Mouse (Mus musculus) thymus, adult 2 months (tissue): Measurements from ENCODE around the gene Idi2. TPM values are rescaled to one million over a fixed set of nuclear protein-coding genes. Genes with fewer than 3 reads are reported as not detected.
"Not testable (repeated sequence)": the region's sequence is repeated elsewhere in the genome, so short reads cannot be mapped to it uniquely, and the experiment has no call there.

Source experiments
- DNase-seq: peaks from one replicate; pipeline ENCODE4 v3.0.0; 2021
- H3K27ac ChIP-seq: fragments of 200-500 bp; 2 replicates; pipeline ENCODE4 v1.5.1; 2012; ENCODE audit warnings: low read length, control low read depth; ENCODE audit not compliant: control insufficient read depth, insufficient read depth
- H3K27me3 ChIP-seq: fragments of 200-500 bp; 2 replicates; pipeline ENCODE4 v1.6.1; 2012; ENCODE audit warnings: mild to moderate bottlenecking, low read length, moderate library complexity, mixed read lengths; ENCODE audit not compliant: control insufficient read depth, insufficient read depth
- H3K36me3 ChIP-seq: fragments of 200-500 bp; 2 replicates; pipeline ENCODE4 v1.6.1; 2012; ENCODE audit warnings: mild to moderate bottlenecking, low read length, moderate library complexity; ENCODE audit not compliant: control insufficient read depth, insufficient read depth
- H3K4me1 ChIP-seq: fragments of 200-500 bp; replicated peaks from 2 replicates; pipeline ENCODE4 v1.6.1; 2012; ENCODE audit warnings: low read length; ENCODE audit not compliant: control insufficient read depth, insufficient read depth
- H3K4me3 ChIP-seq: fragments of 200-500 bp; 2 replicates; pipeline ENCODE4 v1.5.1; 2012; ENCODE audit warnings: mild to moderate bottlenecking, low read length, control low read depth, moderate library complexity; ENCODE audit not compliant: control insufficient read depth, insufficient read depth
- CTCF ChIP-seq: fragments of 200-500 bp; IDR thresholded peaks from 2 replicates; pipeline ENCODE4 v1.5.1; 2012; ENCODE audit warnings: mild to moderate bottlenecking, control low read depth, low read length, moderate library complexity, borderline replicate concordance; ENCODE audit not compliant: control insufficient read depth, poor library complexity, insufficient read depth; ENCODE audit errors: extremely low read depth
- POLR2A ChIP-seq: fragments of 200-500 bp; IDR thresholded peaks from 2 replicates; pipeline ENCODE4 v1.6.1; 2012; ENCODE audit warnings: mild to moderate bottlenecking, low read length, control low read depth, moderate library complexity; ENCODE audit not compliant: control insufficient read depth, poor library complexity, insufficient read depth; ENCODE audit errors: extremely low read depth
- WGBS: fragments of 180-500 bp; shearing (Covaris S2); methylation state at CpG from one replicate; pipeline ENCODE4 v1.1.7; 2018; 5-methylcytosine and 5-hydroxymethylcytosine counted together
- polyA plus RNA-seq: library from polyadenylated mRNA; depleted of rRNA; stranded (reverse); fragments of >200 nt; gene quantifications from 2 replicates; pipeline ENCODE4 v1.2.3, GENCODE M21; 2012; rRNA removed

Gene Idi2
- polyA plus RNA-seq, result 0.15 and 0.38 TPM in 2 replicates

DNA sequence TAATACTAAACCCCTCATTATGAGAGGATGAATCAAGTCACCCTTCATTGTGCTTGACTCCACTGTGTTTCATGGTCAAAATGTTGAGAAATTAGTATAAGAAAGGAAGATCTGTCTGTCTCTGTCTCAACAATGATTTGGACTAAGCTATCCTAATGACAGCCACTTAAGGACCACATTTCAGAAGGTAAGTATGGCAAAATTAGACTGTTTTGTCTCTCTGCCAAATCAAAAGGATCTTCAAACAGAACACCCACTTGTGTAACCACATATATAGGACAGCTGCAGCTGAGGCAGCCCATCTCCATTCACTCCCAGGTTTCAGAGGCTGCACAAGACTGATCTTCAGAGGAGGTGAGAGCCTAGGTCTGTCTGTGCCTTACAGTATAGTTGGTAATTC is at the start of gene Idi2:
Gene Idi2, plus strand, starts transcription at position 301 of the 400 bp plus-strand sequence.
- H3K36me3 ChIP-seq, H3K27me3 ChIP-seq, H3K4me1 ChIP-seq, H3K27ac ChIP-seq, H3K4me3 ChIP-seq, DNase-seq: not testable (repeated sequence)

DNA sequence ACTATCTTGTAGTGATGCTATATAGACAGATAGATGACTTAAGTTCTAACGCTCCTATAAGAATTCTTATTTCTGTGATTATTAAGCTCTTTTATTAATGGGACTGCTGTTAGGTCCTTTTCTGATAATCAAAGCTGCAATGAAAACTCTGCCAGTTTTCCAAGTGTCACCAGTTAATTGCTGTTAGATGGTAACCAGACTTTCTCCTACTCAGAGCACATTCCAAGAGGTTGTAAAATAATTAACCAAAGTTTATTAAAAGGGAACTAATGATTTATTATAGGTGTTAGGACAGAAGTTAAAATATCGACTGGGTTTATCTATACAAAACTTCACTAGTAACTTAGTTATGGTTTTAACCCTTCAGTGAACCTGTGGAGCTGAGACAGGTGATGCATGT is 46.7 kb upstream of the Idi2 start:
- not testable (repeated sequence) for H3K27ac ChIP-seq, H3K4me3 ChIP-seq, H3K36me3 ChIP-seq, H3K27me3 ChIP-seq, H3K4me1 ChIP-seq, DNase-seq
- 93% methylated on average over 2 of the region's 2 CpGs for WGBS

DNA sequence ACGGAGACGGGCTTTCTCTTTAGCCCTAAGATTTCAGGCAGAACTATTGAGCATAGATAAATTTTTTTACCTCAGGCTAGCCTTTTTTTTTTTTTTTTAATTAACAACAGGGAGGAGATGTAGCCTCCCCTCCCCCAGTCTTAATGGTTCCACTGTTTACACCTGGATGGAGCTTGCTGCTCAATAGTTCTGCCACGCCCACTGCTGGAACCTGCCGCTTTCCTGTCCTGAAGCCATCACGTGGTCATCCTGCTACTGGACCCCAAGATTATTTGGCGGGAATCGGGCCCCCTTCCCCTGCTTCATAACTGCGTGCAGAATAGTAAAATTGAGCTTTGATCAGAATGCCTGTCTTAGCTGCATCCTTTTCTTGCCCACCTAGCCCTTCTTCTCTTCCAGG is 38.8 kb upstream of the Idi2 start:
- H3K4me1 ChIP-seq, H3K27me3 ChIP-seq, H3K36me3 ChIP-seq, H3K4me3 ChIP-seq, H3K27ac ChIP-seq, DNase-seq: not testable (repeated sequence)
- WGBS, result 95% methylated on average over 8 of the region's 8 CpGs

DNA sequence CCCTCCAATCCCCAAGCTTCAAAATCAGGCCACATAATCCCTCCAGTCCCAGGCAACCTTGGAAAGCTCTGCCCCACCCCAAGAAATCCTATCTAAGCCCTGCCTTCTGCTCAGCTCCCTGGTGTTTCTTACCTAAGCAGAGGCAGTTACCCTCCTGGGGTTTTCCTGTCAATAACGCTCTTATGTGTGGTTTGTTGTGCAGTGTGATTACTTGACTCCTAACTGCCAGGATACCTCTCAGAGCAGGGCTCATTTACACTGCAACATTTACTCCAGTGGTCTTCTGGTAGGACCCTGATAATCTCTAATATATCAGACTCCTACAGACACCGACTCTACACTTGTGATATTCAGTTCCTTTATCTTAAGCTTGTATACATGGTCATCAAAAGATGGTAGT is 19.2 kb upstream of the Idi2 start:
- Histone ChIP-seq H3K4me1 (no peaks in the 10 kb centered on the region), H3K36me3 (no peaks in the 10 kb centered on the region), H3K27me3 (no peaks in the 10 kb centered on the region), H3K4me3 (no peak overlapping the region), H3K27ac (no peak overlapping the region)
- WGBS, result 67% methylated on average over 2 of the region's 2 CpGs
- DNase-seq, result no peak
- no peak for TF ChIP-seq CTCF
- TF ChIP-seq POLR2A, result no peak

DNA sequence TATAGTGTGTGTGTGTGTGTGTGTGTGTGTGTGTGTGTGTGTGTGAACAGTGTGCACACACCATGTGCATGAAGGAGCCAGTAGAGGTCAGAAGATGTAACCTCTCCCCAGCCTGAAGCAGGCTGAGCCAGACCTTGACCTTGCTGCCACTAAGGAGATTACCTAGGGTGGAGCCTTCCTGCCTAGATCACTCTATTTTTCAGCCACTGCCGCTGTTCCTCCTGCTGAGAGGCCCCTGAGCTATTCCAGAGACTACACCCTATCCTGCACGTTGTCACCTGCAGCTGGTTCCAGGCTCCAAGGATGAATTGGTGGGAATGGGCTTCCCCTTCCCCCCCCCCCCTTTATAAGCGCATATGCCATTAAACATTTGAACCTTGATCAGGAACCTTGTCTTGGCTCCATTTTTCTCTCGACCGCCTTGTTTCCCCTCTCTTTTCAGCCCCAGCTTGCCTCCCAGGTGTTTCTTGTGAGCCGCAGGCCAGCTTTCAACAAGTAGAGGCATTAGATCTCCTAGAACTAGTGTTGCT is 15.0 kb upstream of the Idi2 start:
- WGBS, result 88% methylated on average over 6 of the region's 6 CpGs
- H3K27ac ChIP-seq, H3K4me3 ChIP-seq, H3K27me3 ChIP-seq, H3K36me3 ChIP-seq, DNase-seq, H3K4me1 ChIP-seq: not testable (repeated sequence)

DNA sequence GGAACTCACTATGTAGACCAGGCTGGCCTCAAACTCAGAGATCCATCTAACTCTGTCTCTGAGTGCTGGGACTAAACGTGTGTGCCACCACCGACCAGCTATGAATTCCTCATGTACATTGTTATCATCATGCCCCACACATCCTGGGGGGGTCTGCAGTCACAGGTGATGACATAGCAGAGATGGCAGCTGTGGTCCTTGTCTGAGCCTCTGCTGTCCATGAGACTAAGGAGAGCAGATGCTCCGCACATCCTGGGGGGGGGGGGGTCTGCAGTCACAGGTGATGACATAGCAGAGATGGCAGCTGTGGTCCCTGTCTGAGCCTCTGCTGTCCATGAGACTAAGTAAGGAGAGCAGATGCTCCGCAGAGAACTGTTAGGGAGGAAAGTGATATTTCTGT is 11.6 kb upstream of the Idi2 start:
- H3K27me3 ChIP-seq, H3K27ac ChIP-seq, DNase-seq, H3K4me1 ChIP-seq, H3K4me3 ChIP-seq, H3K36me3 ChIP-seq: not testable (repeated sequence)
- WGBS, result 84% methylated on average over 4 of the region's 4 CpGs

DNA sequence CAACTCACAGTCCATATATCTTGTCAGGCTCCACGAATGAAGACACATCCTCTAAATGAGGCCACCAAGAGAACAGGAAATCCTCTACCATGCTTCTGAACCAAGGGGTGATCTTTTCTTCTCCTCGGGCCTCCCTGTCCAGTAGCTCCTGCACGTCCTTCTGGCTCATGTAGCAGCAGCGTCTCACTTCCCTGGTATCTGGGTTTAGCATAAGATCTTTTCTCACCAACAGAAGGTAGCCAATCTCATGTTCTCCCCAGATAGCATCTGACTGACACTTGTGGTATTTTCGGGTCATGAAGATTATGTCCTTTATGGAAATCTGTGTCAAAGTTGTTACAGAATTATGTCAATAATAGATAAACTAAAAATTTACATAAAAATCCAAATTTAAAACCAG is 11.0 kb upstream of the Idi2 start:
- 36% methylated on average over 1 of the region's 5 CpGs for WGBS
- not testable (repeated sequence) for H3K27me3 ChIP-seq, H3K4me3 ChIP-seq, H3K4me1 ChIP-seq, H3K36me3 ChIP-seq, H3K27ac ChIP-seq, DNase-seq

DNA sequence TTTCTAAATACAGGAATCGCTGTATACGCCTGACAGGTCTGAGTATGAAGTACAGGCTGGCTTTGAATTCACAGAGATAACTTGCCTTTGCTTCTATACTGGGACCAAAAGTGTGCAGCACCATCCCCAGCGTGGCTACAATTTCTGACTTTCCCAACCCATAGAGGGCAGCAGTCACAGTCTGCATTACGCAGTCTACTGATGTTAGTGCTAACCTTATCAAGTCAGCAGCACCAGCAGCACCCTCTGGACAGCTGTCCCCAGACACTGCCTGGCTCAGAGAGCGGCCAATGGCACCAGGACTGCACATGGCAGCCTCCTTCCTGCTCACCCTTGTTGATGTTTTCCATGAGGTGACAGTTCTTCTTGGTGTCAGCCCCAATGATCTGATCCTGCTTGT is 8.8 kb upstream of the Idi2 start:
- not testable (repeated sequence) for H3K4me1 ChIP-seq, H3K4me3 ChIP-seq, H3K27me3 ChIP-seq, DNase-seq, H3K36me3 ChIP-seq, H3K27ac ChIP-seq
- no CpG with 5 or more reads among the region's 5 CpGs for WGBS

DNA sequence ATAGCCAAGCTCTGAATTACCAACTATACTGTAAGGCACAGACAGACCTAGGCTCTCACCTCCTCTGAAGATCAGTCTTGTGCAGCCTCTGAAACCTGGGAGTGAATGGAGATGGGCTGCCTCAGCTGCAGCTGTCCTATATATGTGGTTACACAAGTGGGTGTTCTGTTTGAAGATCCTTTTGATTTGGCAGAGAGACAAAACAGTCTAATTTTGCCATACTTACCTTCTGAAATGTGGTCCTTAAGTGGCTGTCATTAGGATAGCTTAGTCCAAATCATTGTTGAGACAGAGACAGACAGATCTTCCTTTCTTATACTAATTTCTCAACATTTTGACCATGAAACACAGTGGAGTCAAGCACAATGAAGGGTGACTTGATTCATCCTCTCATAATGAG is 4.5 kb upstream of the Idi2 start, which contains the start of gene Gm9745:
Gene Gm9745, minus strand, starts transcription at position 101 of the 400 bp plus-strand sequence.
- H3K4me3 ChIP-seq, DNase-seq, H3K36me3 ChIP-seq, H3K27me3 ChIP-seq, H3K27ac ChIP-seq, H3K4me1 ChIP-seq: not testable (repeated sequence)

DNA sequence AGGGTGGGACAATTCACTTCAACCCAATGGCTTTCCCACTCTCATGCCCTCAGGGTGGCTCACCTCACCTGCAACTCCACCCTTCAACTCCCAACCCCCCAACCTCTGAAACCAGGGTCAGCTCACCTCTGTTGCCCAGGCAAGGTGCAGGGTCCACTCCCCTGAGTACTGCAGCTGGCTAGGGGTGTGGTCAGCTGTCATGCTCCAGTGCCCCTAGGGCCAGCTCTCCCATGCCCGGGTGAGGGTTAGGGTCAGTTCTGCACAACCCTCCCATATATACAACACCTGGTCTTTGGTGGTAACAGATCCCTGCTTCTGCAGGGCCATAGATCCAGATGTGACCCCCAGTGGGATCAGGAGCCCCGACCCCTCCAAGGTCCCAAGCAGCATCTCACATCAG is 2.5 kb downstream of the Idi2 start:
- H3K4me1 ChIP-seq, DNase-seq, H3K27me3 ChIP-seq, H3K4me3 ChIP-seq, H3K27ac ChIP-seq, H3K36me3 ChIP-seq: not testable (repeated sequence)
- 100% methylated on average over 2 of the region's 2 CpGs for WGBS

DNA sequence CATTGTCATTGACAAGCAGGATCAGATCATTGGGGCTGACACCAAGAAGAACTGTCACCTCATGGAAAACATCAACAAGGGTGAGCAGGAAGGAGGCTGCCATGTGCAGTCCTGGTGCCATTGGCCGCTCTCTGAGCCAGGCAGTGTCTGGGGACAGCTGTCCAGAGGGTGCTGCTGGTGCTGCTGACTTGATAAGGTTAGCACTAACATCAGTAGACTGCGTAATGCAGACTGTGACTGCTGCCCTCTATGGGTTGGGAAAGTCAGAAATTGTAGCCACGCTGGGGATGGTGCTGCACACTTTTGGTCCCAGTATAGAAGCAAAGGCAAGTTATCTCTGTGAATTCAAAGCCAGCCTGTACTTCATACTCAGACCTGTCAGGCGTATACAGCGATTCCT is 4.2 kb downstream of the Idi2 start:
- not testable (repeated sequence) for DNase-seq, H3K4me3 ChIP-seq, H3K27me3 ChIP-seq, H3K27ac ChIP-seq, H3K4me1 ChIP-seq, H3K36me3 ChIP-seq
- WGBS, result no CpG with 5 or more reads among the region's 5 CpGs
